Mouse (Mus musculus) myocyte (in vitro differentiated cells): ENCODE measurements around the gene Ankrd55.

Source experiments
- MYOG ChIP-seq, 3 experiments: IDR thresholded peaks; one replicate each; pipeline ENCODE4 v1.6.1; 2011; ENCODE audit warnings: control low read depth in 2 of 3, low read depth in 2 of 3, mild to moderate bottlenecking in 2 of 3; ENCODE audit not compliant: insufficient read length in 2 of 3, control insufficient read depth in 1 of 3, insufficient read depth in 1 of 3
- POLR2A ChIP-seq: IDR thresholded peaks from one replicate; pipeline ENCODE4 v1.6.1; 2011; ENCODE audit warnings: low read depth, mild to moderate bottlenecking, control low read depth, moderate library complexity; ENCODE audit not compliant: insufficient read length

DNA sequence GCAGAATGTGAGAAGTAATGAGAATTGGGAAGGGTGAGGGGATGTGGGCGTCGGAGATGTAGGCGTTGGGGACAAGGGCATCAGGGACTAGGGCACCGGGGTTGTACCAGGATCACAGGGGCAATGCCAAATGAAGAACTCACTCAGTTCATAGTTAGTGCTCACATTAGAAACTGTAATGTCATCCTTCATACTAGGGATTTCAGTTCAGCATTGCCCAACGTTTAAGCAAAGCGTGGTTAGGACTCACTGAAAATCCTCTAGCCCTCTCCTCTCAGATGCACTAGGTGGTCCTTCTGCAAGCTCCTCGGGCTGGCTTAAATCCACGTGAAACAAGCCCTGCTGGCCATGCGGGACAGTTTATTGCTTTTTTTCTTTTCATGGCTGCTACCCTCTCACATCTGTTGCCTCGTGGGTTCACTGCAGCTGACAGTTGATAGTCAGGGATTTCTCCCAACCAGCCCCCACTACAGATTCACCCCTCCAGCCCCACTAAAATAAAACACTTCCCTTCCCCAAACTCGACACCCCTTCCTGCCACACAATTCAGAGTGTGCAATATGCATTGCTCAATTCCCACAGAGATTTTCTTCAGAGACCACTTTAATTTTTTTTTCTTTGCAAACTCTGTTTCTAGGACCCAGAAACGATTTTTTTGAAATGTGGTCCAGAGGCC is 35.5 kb downstream of the Ankrd55 start:
- no peak for TF ChIP-seq POLR2A
- TF ChIP-seq MYOG (IDR thresholded peaks at IDR 0.05; ENCODE audit: control insufficient read depth in 1 of 3, insufficient read depth in 1 of 3, insufficient read length in 2 of 3, low read depth in 2 of 3): no peak
